Mouse (Mus musculus) brown adipose tissue, adult 24 weeks (tissue): ENCODE data around the gene Gm9767. TPM values are rescaled to one million over a fixed set of nuclear protein-coding genes. Genes with fewer than 3 reads are reported as not detected.

Experiments used
- polyA plus RNA-seq: library from polyadenylated mRNA; stranded (reverse); fragments of >200 nt; gene quantifications from 2 replicates; pipeline ENCODE4 v1.2.4, GENCODE M21; 2012; ENCODE audit not compliant: missing spikeins, insufficient read depth, insufficient read length

Gm9767 gene
- polyA plus RNA-seq, 1 experiment, result not detected

Other genes with a start within 250 kb of the Gm9767 start
- gene Tmem200a, start 797 bp downstream of the Gm9767 start, polyA plus RNA-seq, result not detected in 2 replicates
- not detected in 2 replicates for gene Samd3, start 151.5 kb downstream of the Gm9767 start, polyA plus RNA-seq